Mouse (Mus musculus) hindbrain, embryonic 13.5 days (tissue): ENCODE data around the gene Abcd1. TPM values are rescaled to one million over a fixed set of nuclear protein-coding genes. Genes with fewer than 3 reads are reported as not detected.
"Not testable (repeated sequence)": the region's sequence is repeated elsewhere in the genome, so short reads cannot be mapped to it uniquely, and the experiment has no call there.

ENCODE experiments used
- ATAC-seq: fragments of 200-750 bp; cut with Nextera tagmentation; 2 replicates; pipeline ENCODE4 v1.8.0; 2017; ENCODE audit warnings: moderate TSS enrichment; ENCODE audit not compliant: low FRiP score
- H3K27ac ChIP-seq: fragments of 300-500 bp; sonication (generic); 2 replicates; pipeline ENCODE4 v1.5.1; 2015; ENCODE audit warnings: inconsistent platforms, mild to moderate bottlenecking, moderate library complexity
- H3K27me3 ChIP-seq: fragments of 300-500 bp; sonication (generic); 2 replicates; pipeline ENCODE4 v1.6.1; 2015; ENCODE audit warnings: mild to moderate bottlenecking, inconsistent platforms
- H3K36me3 ChIP-seq: fragments of 300-500 bp; sonication (generic); 2 replicates; pipeline ENCODE4 v1.6.1; 2015; ENCODE audit warnings: mild to moderate bottlenecking, inconsistent platforms
- H3K4me1 ChIP-seq: fragments of 300-500 bp; sonication (generic); replicated peaks from 2 replicates; pipeline ENCODE4 v1.6.1; 2015; ENCODE audit warnings: inconsistent platforms
- H3K4me2 ChIP-seq: fragments of 300-500 bp; sonication (generic); 2 replicates; pipeline ENCODE4 v1.6.1; 2015; ENCODE audit warnings: inconsistent platforms, mild to moderate bottlenecking, moderate library complexity
- H3K4me3 ChIP-seq: fragments of 300-500 bp; sonication (generic); 2 replicates; pipeline ENCODE4 v1.5.1; 2015; ENCODE audit warnings: mild to moderate bottlenecking, inconsistent platforms
- H3K9ac ChIP-seq: fragments of 300-500 bp; sonication (generic); 2 replicates; pipeline ENCODE4 v1.6.1; 2015; ENCODE audit warnings: mild to moderate bottlenecking, inconsistent platforms
- H3K9me3 ChIP-seq: fragments of 300-500 bp; sonication (generic); 2 replicates; pipeline ENCODE4 v1.6.1; 2016; ENCODE audit warnings: inconsistent platforms
- WGBS: fragments of 180-500 bp; shearing (Covaris S2); methylation state at CpG from one replicate; pipeline ENCODE4 v1.1.7; 2015; 5-methylcytosine and 5-hydroxymethylcytosine counted together
- polyA plus RNA-seq: library from polyadenylated mRNA; unstranded; fragments of >200 nt; fragmentation: Nextera tagmentation; extraction: Ambion mirVana; gene quantifications from 2 replicates; pipeline ENCODE4 v1.2.1, GENCODE M21; 2015

Abcd1 gene
- polyA plus RNA-seq, 1 experiment from 2014 or later, result 11.1 TPM

GRCm38 (mm10) chrX:73715476-73716108 is 805 bp upstream of the Abcd1 start:
- WGBS, result 25% methylated on average over 21 of the region's 21 CpGs
- Histone ChIP-seq H3K27me3 (no peaks in the 10 kb centered on the region), H3K4me1 (peaks cover 38% of the 10 kb centered on the region), H3K9ac (peak overlapping the region; percentile 69), H3K36me3 (peaks cover 5% of the 10 kb centered on the region; the same call in 1 of the 2 replicates), H3K4me3 (peak overlapping the region; percentile 48), H3K27ac (peak overlapping the region; percentile 79), H3K4me2 (peak overlapping the region; percentile 67), H3K9me3 (no peaks in the 10 kb centered on the region)
- peak; percentile 1 for ATAC-seq

- Histone ChIP-seq H3K9me3 (no peaks in the 10 kb centered on the region), H3K36me3 (peaks cover 7% of the 10 kb centered on the region; the same call in 1 of the 2 replicates), H3K27ac (peak overlapping the region; percentile 79), H3K9ac (peak overlapping the region; percentile 69), H3K4me3 (peak overlapping the region; percentile 48), H3K4me2 (peak overlapping the region; percentile 67), H3K4me1 (peaks cover 38% of the 10 kb centered on the region), H3K27me3 (no peaks in the 10 kb centered on the region)
- peak; percentile 60 for ATAC-seq
- WGBS, result 32% methylated on average over 29 of the region's 30 CpGs
Measured at GRCm38 (mm10) chrX:73716709-73717545, 530 bp downstream of the Abcd1 start.

GRCm38 (mm10) chrX:73717667-73718066 is 1.3 kb downstream of the Abcd1 start:
- no peak overlapping the region for H3K27ac ChIP-seq
- H3K9ac ChIP-seq, result peak overlapping the region; percentile 24; the same call in 1 of the 2 replicates
- peaks cover 7% of the 10 kb centered on the region; the same call in 1 of the 2 replicates for H3K36me3 ChIP-seq
- peak overlapping the region; percentile 48; the same call in 1 of the 2 replicates for H3K4me3 ChIP-seq
- H3K9me3 ChIP-seq, result no peaks in the 10 kb centered on the region
- no peaks in the 10 kb centered on the region for H3K27me3 ChIP-seq
- WGBS, result 79% methylated on average over 11 of the region's 11 CpGs
- no peak for ATAC-seq
- H3K4me1 ChIP-seq, result peaks cover 38% of the 10 kb centered on the region
- peak overlapping the region; percentile 67 for H3K4me2 ChIP-seq

- Histone ChIP-seq H3K4me2 (peak overlapping the region; percentile 23), H3K4me3 (no peak overlapping the region), H3K9ac (0 out of 2 replicates have a peak overlapping the region, but pooled peaks have one; percentile 24), H3K36me3 (peaks cover 7% of the 10 kb centered on the region; the same call in 1 of the 2 replicates), H3K4me1 (peaks cover 38% of the 10 kb centered on the region), H3K9me3 (no peaks in the 10 kb centered on the region), H3K27ac (no peak overlapping the region), H3K27me3 (no peaks in the 10 kb centered on the region)
- no peak for ATAC-seq
- WGBS, result 45% methylated on average over 3 of the region's 3 CpGs
Measured at GRCm38 (mm10) chrX:73718271-73718670, 1.9 kb downstream of the Abcd1 start.

GRCm38 (mm10) chrX:73718686-73719362 is 2.4 kb downstream of the Abcd1 start:
- H3K27ac ChIP-seq, result no peak overlapping the region
- H3K4me3 ChIP-seq, result no peak overlapping the region
- WGBS, result 52% methylated on average over 4 of the region's 5 CpGs
- peaks cover 38% of the 10 kb centered on the region for H3K4me1 ChIP-seq
- H3K27me3 ChIP-seq, result no peaks in the 10 kb centered on the region
- no peaks in the 10 kb centered on the region for H3K9me3 ChIP-seq
- H3K4me2 ChIP-seq, result peak overlapping the region; percentile 23
- no peak overlapping the region; the same call in 1 of the 2 replicates for H3K9ac ChIP-seq
- peaks cover 7% of the 10 kb centered on the region; the same call in 1 of the 2 replicates for H3K36me3 ChIP-seq
- ATAC-seq, result no peak

GRCm38 (mm10) chrX:73730908-73731307 is 14.5 kb downstream of the Abcd1 start:
- Histone ChIP-seq H3K27me3 (no peaks in the 10 kb centered on the region), H3K9ac (no peak overlapping the region)
- 50% methylated on average over 1 of the region's 1 CpGs for WGBS

GRCm38 (mm10) chrX:73738155-73738554 is 21.8 kb downstream of the Abcd1 start:
- Histone ChIP-seq H3K36me3 (no peaks in the 10 kb centered on the region; the same call in 1 of the 2 replicates), H3K4me1 (no peaks in the 10 kb centered on the region), H3K27ac (no peak overlapping the region), H3K27me3 (no peaks in the 10 kb centered on the region), H3K9me3 (no peaks in the 10 kb centered on the region), H3K4me3 (no peak overlapping the region), H3K4me2 (no peak overlapping the region), H3K9ac (no peak overlapping the region)
- ATAC-seq, result no peak
- 69% methylated on average over 1 of the region's 1 CpGs for WGBS

More at GRCm38 (mm10) chrX:73730908-73731307, 14.5 kb downstream of the Abcd1 start:
- H3K36me3 ChIP-seq, result peaks cover 9% of the 10 kb centered on the region
- no peak overlapping the region for H3K4me3 ChIP-seq
- no peak for ATAC-seq
- no peaks in the 10 kb centered on the region for H3K4me1 ChIP-seq
- H3K27ac ChIP-seq, result no peak overlapping the region
- H3K9me3 ChIP-seq, result no peaks in the 10 kb centered on the region
- H3K4me2 ChIP-seq, result no peak overlapping the region

- 68% methylated on average over 5 of the region's 5 CpGs for WGBS
- no peak overlapping the region for H3K27ac ChIP-seq
- H3K27me3 ChIP-seq, result no peaks in the 10 kb centered on the region
- no peaks in the 10 kb centered on the region for H3K9me3 ChIP-seq
- H3K4me2 ChIP-seq, result no peak overlapping the region
- H3K4me3 ChIP-seq, result no peak overlapping the region
- no peak overlapping the region for H3K9ac ChIP-seq
- H3K36me3 ChIP-seq, result no peaks in the 10 kb centered on the region; the same call in 1 of the 2 replicates
- no peaks in the 10 kb centered on the region for H3K4me1 ChIP-seq
- ATAC-seq, result no peak
Measured at GRCm38 (mm10) chrX:73739151-73739550, 22.8 kb downstream of the Abcd1 start.

GRCm38 (mm10) chrX:73739841-73740240 is 23.4 kb downstream of the Abcd1 start:
- H3K4me1 ChIP-seq, H3K4me2 ChIP-seq, ATAC-seq, H3K36me3 ChIP-seq, H3K9me3 ChIP-seq, H3K27ac ChIP-seq, H3K27me3 ChIP-seq, H3K4me3 ChIP-seq, H3K9ac ChIP-seq: not testable (repeated sequence)
- WGBS, result 95% methylated on average over 7 of the region's 7 CpGs

- no peaks in the 10 kb centered on the region for H3K4me1 ChIP-seq
- no peak overlapping the region for H3K4me2 ChIP-seq
Measured at GRCm38 (mm10) chrX:73744774-73745481, 28.5 kb downstream of the Abcd1 start.

GRCm38 (mm10) chrX:73748977-73749376 is 32.6 kb downstream of the Abcd1 start:
- Histone ChIP-seq H3K4me3 (no peak overlapping the region), H3K27me3 (no peaks in the 10 kb centered on the region), H3K9me3 (no peaks in the 10 kb centered on the region), H3K4me1 (no peaks in the 10 kb centered on the region), H3K9ac (no peak overlapping the region), H3K4me2 (no peak overlapping the region), H3K36me3 (no peaks in the 10 kb centered on the region), H3K27ac (no peak overlapping the region)
- ATAC-seq, result no peak
- 82% methylated on average over 1 of the region's 1 CpGs for WGBS

More at GRCm38 (mm10) chrX:73744774-73745481, 28.5 kb downstream of the Abcd1 start:
- no peaks in the 10 kb centered on the region for H3K36me3 ChIP-seq
- no peak for ATAC-seq
- H3K27me3 ChIP-seq, result no peaks in the 10 kb centered on the region
- H3K4me3 ChIP-seq, result no peak overlapping the region
- no peaks in the 10 kb centered on the region for H3K9me3 ChIP-seq
- 89% methylated on average over 1 of the region's 1 CpGs for WGBS
- H3K9ac ChIP-seq, result no peak overlapping the region
- no peak overlapping the region for H3K27ac ChIP-seq
